Mouse (Mus musculus) frontal cortex, postnatal 14 days (tissue): ENCODE measurements at regions not wholly inside any gene's neighbourhood (a gene's known extent, or its start where the extent isn't known, plus 50 kb on each side); places are given as distances from the start of the nearest gene placed in this dataset.

Experiments used
- DNase-seq, 2 experiments: peaks; one replicate each; pipeline ENCODE4 v3.0.0; 2022; ENCODE audit warnings: low spot score in 2 of 2

GRCm38 (mm10) chr14:83638306-83638705 is 805.1 kb upstream of the Pcdh17 start:
- DNase-seq = peak; percentile 8 to 13

- DNase-seq = no peak
Measured at GRCm38 (mm10) chr14:83639813-83640481, 803.4 kb upstream of the Pcdh17 start.

- DNase-seq = no peak
Measured at GRCm38 (mm10) chr14:83648643-83649042, 794.7 kb upstream of the Pcdh17 start.

- DNase-seq = no peak
Measured at GRCm38 (mm10) chr14:83664065-83664464, 779.3 kb upstream of the Pcdh17 start.
